Mouse (Mus musculus) neural tube, embryonic 13.5 days (tissue): ENCODE data around the gene Gpr55. TPM values are rescaled to one million over a fixed set of nuclear protein-coding genes. Genes with fewer than 3 reads are reported as not detected.
A peak's percentile ranks its signal among the peaks of the same experiment; 100 is the strongest.

Experiments used
- ATAC-seq: fragments of 200-750 bp; cut with Nextera tagmentation; 2 replicates; pipeline ENCODE4 v1.8.0; 2017; ENCODE audit warnings: low read depth, mild to moderate bottlenecking, moderate TSS enrichment, moderate library complexity
- H3K27ac ChIP-seq: fragments of 300-500 bp; sonication (generic); replicated peaks from 2 replicates; pipeline ENCODE4 v1.5.1; 2015; ENCODE audit warnings: moderate library complexity, mild to moderate bottlenecking, inconsistent platforms
- H3K27me3 ChIP-seq: fragments of 300-500 bp; sonication (generic); 2 replicates; pipeline ENCODE4 v1.6.1; 2015; ENCODE audit warnings: mild to moderate bottlenecking, inconsistent platforms
- H3K36me3 ChIP-seq: fragments of 300-500 bp; sonication (generic); 2 replicates; pipeline ENCODE4 v1.6.1; 2015; ENCODE audit warnings: mild to moderate bottlenecking, inconsistent platforms
- H3K4me1 ChIP-seq: fragments of 300-500 bp; sonication (generic); replicated peaks from 2 replicates; pipeline ENCODE4 v1.6.1; 2015; ENCODE audit warnings: inconsistent platforms
- H3K4me2 ChIP-seq: fragments of 300-500 bp; sonication (generic); 2 replicates; pipeline ENCODE4 v1.6.1; 2015; ENCODE audit warnings: inconsistent platforms, mild to moderate bottlenecking, moderate library complexity
- H3K4me3 ChIP-seq: fragments of 300-500 bp; sonication (generic); 2 replicates; pipeline ENCODE4 v1.5.1; 2015; ENCODE audit warnings: mild to moderate bottlenecking, inconsistent platforms
- H3K9ac ChIP-seq: fragments of 300-500 bp; sonication (generic); 2 replicates; pipeline ENCODE4 v1.6.1; 2015; ENCODE audit warnings: moderate library complexity, mild to moderate bottlenecking, inconsistent platforms
- H3K9me3 ChIP-seq: fragments of 300-500 bp; sonication (generic); 2 replicates; pipeline ENCODE4 v1.6.1; 2016; ENCODE audit warnings: inconsistent platforms
- WGBS: fragments of 180-500 bp; shearing (Covaris S2); methylation state at CpG from one replicate; pipeline ENCODE4 v1.1.7; 2015; 5-methylcytosine and 5-hydroxymethylcytosine counted together
- polyA plus RNA-seq: library from polyadenylated mRNA; unstranded; fragments of >200 nt; fragmentation: Nextera tagmentation; extraction: Ambion mirVana; gene quantifications from 2 replicates; pipeline ENCODE4 v1.2.1, GENCODE M21; 2015

Gpr55 gene
- polyA plus RNA-seq, 1 experiment from 2014 or later: not detected

- Histone ChIP-seq H3K27ac (peak overlapping the region; percentile 67), H3K4me2 (peak overlapping the region; percentile 1; the same call in 1 of the 2 replicates)
- 39% methylated on average over 7 of the region's 7 CpGs for WGBS
Measured at GRCm38 (mm10) chr1:85902108-85902561, 58.7 kb downstream of the Gpr55 start.

GRCm38 (mm10) chr1:85901516-85902107 lies 59.2 kb downstream of the Gpr55 start:
- H3K4me1 ChIP-seq: peaks cover 65% of the 10 kb centered on the region
- H3K27me3 ChIP-seq: no peaks in the 10 kb centered on the region
- peak overlapping the region; percentile 67 for H3K27ac ChIP-seq
- no peak overlapping the region for H3K9ac ChIP-seq
- H3K36me3 ChIP-seq: peaks cover 38% of the 10 kb centered on the region
- ATAC-seq: peak; percentile 48
- H3K9me3 ChIP-seq: no peaks in the 10 kb centered on the region
- H3K4me2 ChIP-seq: peak overlapping the region; percentile 1; the same call in 1 of the 2 replicates
- H3K4me3 ChIP-seq: no peak overlapping the region
- WGBS: 66% methylated on average over 3 of the region's 3 CpGs

More at GRCm38 (mm10) chr1:85902108-85902561, 58.7 kb downstream of the Gpr55 start:
- Histone ChIP-seq H3K27me3 (no peaks in the 10 kb centered on the region), H3K36me3 (peaks cover 43% of the 10 kb centered on the region), H3K4me3 (no peak overlapping the region), H3K9ac (no peak overlapping the region), H3K9me3 (no peaks in the 10 kb centered on the region), H3K4me1 (peaks cover 59% of the 10 kb centered on the region)
- ATAC-seq: peak; percentile 77

- Histone ChIP-seq H3K9ac (0 out of 2 replicates have a peak overlapping the region, but pooled peaks have one; percentile 22), H3K27me3 (no peaks in the 10 kb centered on the region), H3K27ac (peak overlapping the region; percentile 13; the same call in 1 of the 2 replicates), H3K4me1 (peaks cover 74% of the 10 kb centered on the region), H3K4me2 (no peak overlapping the region), H3K4me3 (no peak overlapping the region), H3K36me3 (peaks cover 29% of the 10 kb centered on the region), H3K9me3 (no peaks in the 10 kb centered on the region)
- no peak for ATAC-seq
- 78% methylated on average over 7 of the region's 7 CpGs for WGBS
Measured at GRCm38 (mm10) chr1:85900521-85901333, 60.1 kb downstream of the Gpr55 start.

GRCm38 (mm10) chr1:85899388-85899761 lies 61.4 kb downstream of the Gpr55 start:
- Histone ChIP-seq H3K27ac (peak overlapping the region; percentile 74; the same call in 1 of the 2 replicates), H3K36me3 (peaks cover 16% of the 10 kb centered on the region), H3K4me2 (peak overlapping the region; percentile 91), H3K9me3 (no peaks in the 10 kb centered on the region), H3K4me1 (peaks cover 79% of the 10 kb centered on the region), H3K27me3 (no peaks in the 10 kb centered on the region), H3K4me3 (no peak overlapping the region), H3K9ac (peak overlapping the region; percentile 61)
- ATAC-seq: no peak

- no peaks in the 10 kb centered on the region for H3K27me3 ChIP-seq
- 22% methylated on average over 12 of the region's 12 CpGs for WGBS
- H3K4me1 ChIP-seq: peaks cover 82% of the 10 kb centered on the region
- H3K36me3 ChIP-seq: peaks cover 11% of the 10 kb centered on the region
- no peak for ATAC-seq
- peak overlapping the region; percentile 61 for H3K9ac ChIP-seq
- no peaks in the 10 kb centered on the region for H3K9me3 ChIP-seq
- H3K27ac ChIP-seq: peak overlapping the region; percentile 74
- peak overlapping the region; percentile 8; the same call in 1 of the 2 replicates for H3K4me3 ChIP-seq
- H3K4me2 ChIP-seq: peak overlapping the region; percentile 91
Measured at GRCm38 (mm10) chr1:85898761-85899387, 61.9 kb downstream of the Gpr55 start.

GRCm38 (mm10) chr1:85897901-85898760 lies 62.7 kb downstream of the Gpr55 start:
- no peak for ATAC-seq
- Histone ChIP-seq H3K9me3 (no peaks in the 10 kb centered on the region), H3K27me3 (no peaks in the 10 kb centered on the region), H3K9ac (peak overlapping the region; percentile 61), H3K4me3 (peak overlapping the region; percentile 8; the same call in 1 of the 2 replicates), H3K36me3 (peaks cover 3% of the 10 kb centered on the region), H3K4me1 (peaks cover 85% of the 10 kb centered on the region), H3K27ac (peak overlapping the region; percentile 74), H3K4me2 (peak overlapping the region; percentile 91)
- WGBS: 23% methylated on average over 8 of the region's 8 CpGs

- Histone ChIP-seq H3K9ac (peak overlapping the region; percentile 86), H3K4me1 (peaks cover 75% of the 10 kb centered on the region), H3K36me3 (no peaks in the 10 kb centered on the region), H3K4me3 (peak overlapping the region; percentile 81), H3K4me2 (peak overlapping the region; percentile 91), H3K27me3 (no peaks in the 10 kb centered on the region), H3K27ac (peak overlapping the region; percentile 0; the same call in 1 of the 2 replicates), H3K9me3 (no peaks in the 10 kb centered on the region)
- 51% methylated on average over 12 of the region's 12 CpGs for WGBS
- no peak for ATAC-seq
Measured at GRCm38 (mm10) chr1:85896781-85897700, 63.8 kb downstream of the Gpr55 start.

- no peak for ATAC-seq
- Histone ChIP-seq H3K27ac (0 out of 2 replicates have a peak overlapping the region, but pooled peaks have one; percentile 90), H3K4me3 (peak overlapping the region; percentile 81), H3K9ac (peak overlapping the region; percentile 86), H3K36me3 (no peaks in the 10 kb centered on the region), H3K4me2 (peak overlapping the region; percentile 91), H3K4me1 (peaks cover 66% of the 10 kb centered on the region), H3K27me3 (no peaks in the 10 kb centered on the region), H3K9me3 (no peaks in the 10 kb centered on the region)
- WGBS: 59% methylated on average over 5 of the region's 5 CpGs
Measured at GRCm38 (mm10) chr1:85896110-85896509, 64.7 kb downstream of the Gpr55 start.

GRCm38 (mm10) chr1:85895391-85895837 lies 65.4 kb downstream of the Gpr55 start:
- no peaks in the 10 kb centered on the region for H3K36me3 ChIP-seq
- peak overlapping the region; percentile 86 for H3K9ac ChIP-seq
- peak overlapping the region; percentile 81 for H3K4me3 ChIP-seq
- no peaks in the 10 kb centered on the region for H3K27me3 ChIP-seq
- H3K4me2 ChIP-seq: peak overlapping the region; percentile 91
- H3K4me1 ChIP-seq: peaks cover 59% of the 10 kb centered on the region
- H3K9me3 ChIP-seq: no peaks in the 10 kb centered on the region
- peak; percentile 28; the same call in 1 of the 2 replicates for ATAC-seq
- H3K27ac ChIP-seq: peak overlapping the region; percentile 90
- WGBS: 4% methylated on average over 15 of the region's 15 CpGs

- WGBS: under 1% methylated on average over 30 of the region's 30 CpGs
- H3K9ac ChIP-seq: peak overlapping the region; percentile 86
- peaks cover 53% of the 10 kb centered on the region for H3K4me1 ChIP-seq
- ATAC-seq: peak; percentile 54
- no peaks in the 10 kb centered on the region for H3K27me3 ChIP-seq
- no peaks in the 10 kb centered on the region for H3K9me3 ChIP-seq
- H3K27ac ChIP-seq: peak overlapping the region; percentile 90
- no peaks in the 10 kb centered on the region for H3K36me3 ChIP-seq
- peak overlapping the region; percentile 81 for H3K4me3 ChIP-seq
- H3K4me2 ChIP-seq: peak overlapping the region; percentile 91
Measured at GRCm38 (mm10) chr1:85894748-85895360, 66.0 kb downstream of the Gpr55 start.
